Mouse (Mus musculus) kidney, embryonic 14.5 days (tissue): Measurements from ENCODE around the gene Cryzl1. TPM values are rescaled to one million over a fixed set of nuclear protein-coding genes. Genes with fewer than 3 reads are reported as not detected.

Source experiments
- ATAC-seq: fragments of 200-750 bp; cut with Nextera tagmentation; 2 replicates; pipeline ENCODE4 v1.8.0; 2017; ENCODE audit warnings: moderate number of reproducible peaks, mild to moderate bottlenecking, moderate TSS enrichment, moderate library complexity; ENCODE audit not compliant: low FRiP score, low TSS enrichment
- H3K27ac ChIP-seq: fragments of 300-500 bp; sonication (generic); 2 replicates; pipeline ENCODE4 v1.5.1; 2014; ENCODE audit warnings: low read depth, mild to moderate bottlenecking, low read length, moderate library complexity, mixed read lengths
- H3K27me3 ChIP-seq: fragments of 300-500 bp; sonication (generic); 2 replicates; pipeline ENCODE4 v1.6.1; 2014; ENCODE audit warnings: mild to moderate bottlenecking, low read length; ENCODE audit not compliant: control insufficient read depth, insufficient read depth
- H3K36me3 ChIP-seq: fragments of 300-500 bp; sonication (generic); 2 replicates; pipeline ENCODE4 v1.6.1; 2014; ENCODE audit warnings: low read length, mixed read lengths; ENCODE audit not compliant: control insufficient read depth, insufficient read depth
- H3K4me1 ChIP-seq: fragments of 300-500 bp; sonication (generic); 2 replicates; pipeline ENCODE4 v1.6.1; 2014; ENCODE audit warnings: low read length, mixed read lengths; ENCODE audit not compliant: control insufficient read depth, insufficient read depth
- H3K4me2 ChIP-seq: fragments of 300-500 bp; sonication (generic); replicated peaks from 2 replicates; pipeline ENCODE4 v1.6.1; 2014; ENCODE audit warnings: low read depth, mild to moderate bottlenecking, low read length
- H3K4me3 ChIP-seq: fragments of 300-500 bp; sonication (generic); 2 replicates; pipeline ENCODE4 v1.5.1; 2014; ENCODE audit warnings: mild to moderate bottlenecking, low read length
- H3K9ac ChIP-seq: fragments of 300-500 bp; sonication (generic); 2 replicates; pipeline ENCODE4 v1.6.1; 2014; ENCODE audit warnings: low read depth, mild to moderate bottlenecking, low read length, moderate library complexity
- H3K9me3 ChIP-seq: fragments of 300-500 bp; sonication (generic); 2 replicates; pipeline ENCODE4 v1.6.1; 2016; ENCODE audit warnings: low read length; ENCODE audit not compliant: control insufficient read depth
- WGBS: fragments of 180-500 bp; shearing (Covaris S2); extraction: QIAGEN DNeasy Blood & Tissue Kit; methylation state at CpG from one replicate; pipeline ENCODE4 v1.1.7; 2014; 5-methylcytosine and 5-hydroxymethylcytosine counted together
- polyA plus RNA-seq: library from polyadenylated mRNA; unstranded; fragments of >200 nt; fragmentation: Nextera tagmentation; extraction: Ambion mirVana; gene quantifications from 2 replicates; pipeline ENCODE4 v1.2.1, GENCODE M21; 2014

Gene Cryzl1
- polyA plus RNA-seq, 1 experiment from 2014 or later: 77.3 TPM

GRCm38 (mm10) chr16:91704603-91705340 is 24.0 kb downstream of the Cryzl1 start:
- 82% methylated on average over 14 of the region's 14 CpGs for WGBS
- 0 out of 2 replicates have a peak, but pooled peaks cover 5% of the 10 kb centered on the region for H3K4me1 ChIP-seq

DNA sequence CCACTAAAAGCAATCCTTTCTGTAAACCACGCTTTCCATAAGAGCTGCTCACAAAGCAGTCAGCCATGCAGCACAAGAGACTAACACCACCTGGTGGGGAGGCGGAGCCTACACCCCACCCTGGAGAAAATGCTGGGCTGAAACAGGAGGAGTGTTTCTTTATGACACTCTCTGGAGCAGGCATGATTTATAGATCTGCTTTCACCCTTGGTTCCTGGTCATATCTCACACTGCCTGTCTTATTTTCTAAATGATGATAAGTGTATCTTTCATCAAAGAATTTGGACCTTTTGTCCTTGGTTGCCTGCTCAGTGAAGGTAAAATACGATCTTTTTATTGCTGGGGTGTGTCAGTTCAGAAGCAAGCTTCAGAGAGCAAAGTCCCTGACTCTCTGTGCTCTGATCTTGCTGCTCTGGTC is 26.0 kb downstream of the Cryzl1 start:
- WGBS: 26% methylated on average over 3 of the region's 3 CpGs
- peak; percentile 74; the same call in 1 of the 2 replicates for ATAC-seq
- H3K9me3 ChIP-seq: no peaks in the 10 kb centered on the region

More at GRCm38 (mm10) chr16:91704603-91705340, 24.0 kb downstream of the Cryzl1 start:
- no peak overlapping the region for H3K27ac ChIP-seq
- no peak overlapping the region for H3K9ac ChIP-seq
- no peak overlapping the region for H3K4me2 ChIP-seq
- H3K4me3 ChIP-seq: no peak overlapping the region
- peaks cover 26% of the 10 kb centered on the region for H3K36me3 ChIP-seq
- no peaks in the 10 kb centered on the region for H3K27me3 ChIP-seq
- H3K9me3 ChIP-seq: no peaks in the 10 kb centered on the region
- no peak for ATAC-seq

GRCm38 (mm10) chr16:91701908-91702307 is 26.9 kb downstream of the Cryzl1 start:
- Histone ChIP-seq H3K9ac (no peak overlapping the region), H3K27ac (no peak overlapping the region), H3K9me3 (no peaks in the 10 kb centered on the region), H3K4me2 (no peak overlapping the region), H3K4me1 (0 out of 2 replicates have a peak, but pooled peaks cover 5% of the 10 kb centered on the region), H3K36me3 (peaks cover 33% of the 10 kb centered on the region), H3K27me3 (no peaks in the 10 kb centered on the region), H3K4me3 (no peak overlapping the region)
- peak; percentile 84 for ATAC-seq
- 29% methylated on average over 13 of the region's 13 CpGs for WGBS

More for the DNA sequence above, 26.0 kb downstream of the Cryzl1 start:
- Histone ChIP-seq H3K9ac (no peak overlapping the region), H3K27ac (peak overlapping the region; percentile 47; the same call in 1 of the 2 replicates), H3K36me3 (peaks cover 34% of the 10 kb centered on the region), H3K27me3 (no peaks in the 10 kb centered on the region), H3K4me1 (0 out of 2 replicates have a peak, but pooled peaks cover 5% of the 10 kb centered on the region), H3K4me2 (no peak overlapping the region), H3K4me3 (no peak overlapping the region)

DNA sequence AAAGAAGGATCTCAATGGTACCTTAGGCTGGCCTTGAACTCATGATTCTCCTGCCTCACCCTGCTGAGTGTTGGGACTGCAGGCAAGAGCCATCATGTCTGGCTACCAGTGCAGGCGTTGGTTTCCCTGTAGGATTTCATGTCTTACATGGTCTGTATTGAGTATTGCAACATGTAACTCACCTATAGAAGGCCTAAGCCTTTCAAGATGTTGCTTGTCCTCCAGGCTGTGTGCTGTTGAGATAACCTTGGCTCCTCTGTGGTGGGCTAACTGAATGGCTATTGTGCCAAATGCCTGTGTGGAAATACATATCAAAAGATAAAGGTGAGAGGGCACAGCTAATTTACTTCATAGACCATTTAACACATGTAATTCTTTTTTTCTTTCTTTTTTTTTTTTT is 29.8 kb downstream of the Cryzl1 start:
- H3K4me2 ChIP-seq: no peak overlapping the region
- no peak overlapping the region for H3K27ac ChIP-seq
- peaks cover 19% of the 10 kb centered on the region; the same call in 1 of the 2 replicates for H3K36me3 ChIP-seq
- no peaks in the 10 kb centered on the region for H3K9me3 ChIP-seq
- no peak for ATAC-seq
- H3K4me1 ChIP-seq: peaks cover 12% of the 10 kb centered on the region; the same call in 1 of the 2 replicates
- 89% methylated on average over 1 of the region's 1 CpGs for WGBS
- no peak overlapping the region for H3K9ac ChIP-seq
- no peaks in the 10 kb centered on the region for H3K27me3 ChIP-seq
- no peak overlapping the region for H3K4me3 ChIP-seq

- Histone ChIP-seq H3K9me3 (no peaks in the 10 kb centered on the region), H3K27me3 (no peaks in the 10 kb centered on the region), H3K36me3 (peaks cover 22% of the 10 kb centered on the region; the same call in 1 of the 2 replicates), H3K4me3 (no peak overlapping the region), H3K4me2 (no peak overlapping the region), H3K9ac (peak overlapping the region; percentile 32; the same call in 1 of the 2 replicates), H3K4me1 (peaks cover 7% of the 10 kb centered on the region; the same call in 1 of the 2 replicates), H3K27ac (peak overlapping the region; percentile 47; the same call in 1 of the 2 replicates)
- whole genome bisulfite sequencing: 15% methylated on average over 8 of the region's 8 CpGs
- peak; percentile 65 for ATAC-seq
Observed at GRCm38 (mm10) chr16:91695108-91695755, 33.5 kb downstream of the Cryzl1 start.

DNA sequence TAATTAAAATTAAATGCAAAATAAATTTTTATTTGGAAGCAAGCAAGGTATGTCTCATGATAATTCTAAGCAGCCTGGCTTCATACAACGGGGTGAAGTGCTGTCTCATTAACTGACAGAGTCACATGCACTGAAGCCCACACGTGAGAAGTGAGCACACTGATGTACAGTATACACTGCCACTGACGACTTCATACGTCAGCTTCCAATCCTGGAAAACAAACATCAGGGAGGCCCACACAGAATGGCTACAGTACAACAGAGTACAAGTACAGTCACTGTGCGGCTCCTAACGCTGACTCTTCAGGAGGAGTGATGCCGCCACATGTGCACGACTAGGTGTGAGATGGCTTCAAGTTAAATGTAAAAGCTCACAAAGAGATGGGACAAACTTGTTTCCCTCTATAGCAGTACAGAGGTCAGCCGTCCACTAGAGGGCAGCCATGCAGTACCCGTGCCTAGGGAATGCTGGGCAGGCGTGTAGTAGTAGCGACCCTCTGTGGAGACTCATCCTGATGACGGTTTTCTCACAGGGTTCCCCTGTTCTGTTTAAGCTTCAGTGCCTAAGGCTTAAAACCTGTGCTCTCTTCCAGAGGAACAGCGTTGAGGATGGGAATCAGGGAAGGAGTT is 34.2 kb downstream of the Cryzl1 start:
- Histone ChIP-seq H3K9me3 (no peaks in the 10 kb centered on the region), H3K4me3 (no peak overlapping the region), H3K27ac (no peak overlapping the region), H3K4me2 (no peak overlapping the region), H3K27me3 (no peaks in the 10 kb centered on the region), H3K4me1 (peaks cover 7% of the 10 kb centered on the region; the same call in 1 of the 2 replicates), H3K36me3 (peaks cover 22% of the 10 kb centered on the region; the same call in 1 of the 2 replicates), H3K9ac (no peak overlapping the region)
- 28% methylated on average over 14 of the region's 14 CpGs for WGBS
- peak; percentile 95 for ATAC-seq

DNA sequence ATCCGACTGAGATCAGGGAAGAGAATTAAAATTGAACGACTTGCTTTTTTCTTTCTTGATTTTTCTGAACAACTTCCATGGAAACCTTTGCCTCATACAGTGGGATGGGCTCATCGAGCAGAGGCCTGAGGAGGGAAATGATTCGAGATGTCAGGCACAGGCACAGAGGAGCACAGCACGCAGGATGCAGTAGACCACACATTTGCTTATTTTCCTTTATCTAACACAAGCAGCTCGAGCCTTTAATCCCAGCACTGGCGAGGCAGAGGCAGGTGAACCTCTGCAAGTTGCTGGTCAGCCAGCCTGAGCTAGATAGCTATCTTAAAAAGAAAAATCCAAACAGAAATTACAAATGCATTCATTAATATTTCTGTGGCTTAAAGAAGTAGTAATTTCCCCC is 39.0 kb downstream of the Cryzl1 start:
- Histone ChIP-seq H3K4me3 (no peak overlapping the region), H3K36me3 (peaks cover 15% of the 10 kb centered on the region), H3K4me2 (peak overlapping the region; percentile 87; the same call in 1 of the 2 replicates), H3K27ac (no peak overlapping the region), H3K9me3 (no peaks in the 10 kb centered on the region), H3K9ac (no peak overlapping the region), H3K4me1 (peaks cover 16% of the 10 kb centered on the region), H3K27me3 (no peaks in the 10 kb centered on the region)
- no peak for ATAC-seq
- WGBS: 53% methylated on average over 7 of the region's 7 CpGs

DNA sequence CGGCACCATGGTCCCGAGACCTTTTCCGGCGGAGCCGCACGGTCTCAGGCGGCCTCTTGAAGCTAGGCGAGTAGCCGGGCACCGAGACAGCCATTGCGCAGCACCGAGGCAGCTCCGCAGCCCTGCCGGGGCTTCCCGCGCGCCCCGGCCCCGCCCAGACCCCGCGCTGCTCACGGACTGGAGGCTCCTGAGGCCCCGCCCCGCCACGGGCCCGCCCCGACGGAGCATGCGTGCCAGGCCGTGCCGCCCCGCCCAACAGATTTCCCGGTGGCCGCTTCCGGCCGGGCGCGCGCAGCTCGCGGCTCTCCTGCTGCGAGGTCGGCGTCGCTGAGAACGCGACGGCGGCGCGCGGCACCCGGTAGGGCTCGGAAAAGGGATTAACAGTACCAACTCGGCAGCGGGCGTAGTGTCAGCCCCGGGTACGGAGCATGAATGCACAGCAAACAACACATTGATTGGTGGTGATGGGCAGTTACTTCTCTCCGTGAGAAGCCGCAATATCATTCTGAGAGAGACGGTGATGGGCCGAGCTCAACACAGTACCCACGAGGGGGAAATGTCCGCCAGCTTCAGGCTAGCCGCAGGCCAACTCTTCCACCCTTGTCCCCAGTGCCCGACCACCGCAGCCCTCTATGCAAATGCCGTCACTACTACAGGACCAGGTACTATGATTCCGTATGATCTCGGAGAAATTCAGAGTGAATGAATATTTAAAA is 40.0 kb downstream of the Cryzl1 start, which contains the start of gene Donson:
Gene Donson, minus strand, starts transcription at position 152 of the 716 bp plus-strand sequence.
- Histone ChIP-seq H3K4me1 (peaks cover 16% of the 10 kb centered on the region), H3K36me3 (peaks cover 25% of the 10 kb centered on the region), H3K4me2 (peak within 1 kb of the TSS; percentile 87), H3K4me3 (peak within 1 kb of the TSS; percentile 93), H3K9ac (peak within 1 kb of the TSS; percentile 86), H3K27ac (peak within 1 kb of the TSS; percentile 67), H3K27me3 (no peaks in the 10 kb centered on the region), H3K9me3 (no peaks in the 10 kb centered on the region)
- under 1% methylated on average over 65 of the region's 71 CpGs for WGBS
- peak; percentile 99 for ATAC-seq
